ENCODE assay signal across 8 mouse cellular contexts in genomic region chr17:23829064-23829619, GRCm38 (mm10). TPM values are rescaled to one million over a fixed set of nuclear protein-coding genes. Genes with fewer than 3 reads are reported as not detected.
DNase-seq lines count a peak whose midpoint lies in the region; ATAC-seq and TF ChIP-seq lines count a peak whose summit lies in the region.

Gene Elob (minus strand): TSS chr17:23829136.

- peak within 1 kb of the TSS; percentile 93 for H3K9ac ChIP-seq in embryonic facial prominence, embryonic 13.5 days
- H3K9ac ChIP-seq in limb, embryonic 12.5 days (replicated peaks) = peak within 1 kb of the TSS; percentile 91
- H3K9ac ChIP-seq in midbrain, embryonic 15.5 days = peak within 1 kb of the TSS; percentile 91

- peak; percentile 30 for TF ChIP-seq POLR2A in kidney, adult 2 months (IDR thresholded peaks at IDR 0.05; ENCODE audit: low read depth, low read length)
- peak; percentile 11; the same call in 1 of the 2 replicates for TF ChIP-seq POLR2A in spleen, adult 2 months (IDR thresholded peaks at IDR 0.05; ENCODE audit: low read depth, low read length)

- peak within 1 kb of the TSS; percentile 87 for H3K4me3 ChIP-seq in embryonic facial prominence, embryonic 13.5 days
- peak within 1 kb of the TSS; percentile 78 for H3K4me3 ChIP-seq in kidney, adult 2 months (ENCODE audit: insufficient read depth, low read depth, low read length)
- H3K4me3 ChIP-seq in limb, embryonic 12.5 days (replicated peaks) = peak within 1 kb of the TSS; percentile 82
- peak within 1 kb of the TSS; percentile 95 for H3K4me3 ChIP-seq in midbrain, embryonic 15.5 days
- peak within 1 kb of the TSS; percentile 73 for H3K4me3 ChIP-seq in spleen, adult 2 months (ENCODE audit: extremely low read depth, insufficient read depth, insufficient read length)

- under 1% methylated on average over 36 of the region's 42 CpGs for WGBS in embryonic facial prominence, embryonic 13.5 days
- under 1% methylated on average over 37 of the region's 42 CpGs for WGBS in kidney, adult 2 months
- 2% methylated on average over 28 of the region's 42 CpGs for WGBS in limb, embryonic 12.5 days
- under 1% methylated on average over 32 of the region's 42 CpGs for WGBS in midbrain, embryonic 15.5 days
- WGBS in spleen, adult 2 months = 2% methylated on average over 31 of the region's 42 CpGs

- H3K27me3 ChIP-seq in embryonic facial prominence, embryonic 13.5 days = peaks cover 27% of the 10 kb centered on the region
- no peaks in the 10 kb centered on the region for H3K27me3 ChIP-seq in kidney, adult 2 months (replicated peaks; ENCODE audit: control insufficient read depth, insufficient read depth, low read length)
- peaks cover 18% of the 10 kb centered on the region for H3K27me3 ChIP-seq in limb, embryonic 12.5 days
- H3K27me3 ChIP-seq in midbrain, embryonic 15.5 days (replicated peaks) = 0 out of 2 replicates have a peak, but pooled peaks cover 6% of the 10 kb centered on the region
- no peaks in the 10 kb centered on the region for H3K27me3 ChIP-seq in spleen, adult 2 months (ENCODE audit: control insufficient read depth, insufficient read depth, low read length)

- peak within 1 kb of the TSS; percentile 95 for H3K27ac ChIP-seq in embryonic facial prominence, embryonic 13.5 days
- H3K27ac ChIP-seq in kidney, adult 2 months (ENCODE audit: insufficient read depth, low read depth, low read length) = peak within 1 kb of the TSS; percentile 96
- H3K27ac ChIP-seq in limb, embryonic 12.5 days = peak within 1 kb of the TSS; percentile 95
- H3K27ac ChIP-seq in midbrain, embryonic 15.5 days = peak within 1 kb of the TSS; percentile 91
- H3K27ac ChIP-seq in spleen, adult 2 months (ENCODE audit: insufficient read depth, low read length) = peak within 1 kb of the TSS; percentile 95

- H3K4me1 ChIP-seq in embryonic facial prominence, embryonic 13.5 days = peaks cover 20% of the 10 kb centered on the region
- peaks cover 3% of the 10 kb centered on the region; the same call in 1 of the 2 replicates for H3K4me1 ChIP-seq in kidney, adult 2 months (ENCODE audit: control insufficient read depth, insufficient read depth, low read length)
- peaks cover 23% of the 10 kb centered on the region for H3K4me1 ChIP-seq in limb, embryonic 12.5 days (replicated peaks)
- peaks cover 20% of the 10 kb centered on the region for H3K4me1 ChIP-seq in midbrain, embryonic 15.5 days
- no peaks in the 10 kb centered on the region; the same call in 1 of the 2 replicates for H3K4me1 ChIP-seq in spleen, adult 2 months (ENCODE audit: control insufficient read depth, insufficient read depth, insufficient read length)

- peaks cover 32% of the 10 kb centered on the region for H3K36me3 ChIP-seq in embryonic facial prominence, embryonic 13.5 days
- no peaks in the 10 kb centered on the region for H3K36me3 ChIP-seq in kidney, adult 2 months (ENCODE audit: control insufficient read depth, insufficient read depth, low read length)
- peaks cover 30% of the 10 kb centered on the region for H3K36me3 ChIP-seq in limb, embryonic 12.5 days
- peaks cover 28% of the 10 kb centered on the region for H3K36me3 ChIP-seq in midbrain, embryonic 15.5 days (replicated peaks)
- H3K36me3 ChIP-seq in spleen, adult 2 months (ENCODE audit: control insufficient read depth, insufficient read depth, low read length) = peaks cover 16% of the 10 kb centered on the region

- peak; percentile 91 for ATAC-seq in embryonic facial prominence, embryonic 13.5 days (ENCODE audit: insufficient number of reproducible peaks, insufficient read depth, low FRiP score, low TSS enrichment, low read depth)
- peak; percentile 91 for ATAC-seq in limb, embryonic 12.5 days (ENCODE audit: insufficient number of reproducible peaks, insufficient read depth, low FRiP score, low TSS enrichment, low read depth)
- ATAC-seq in midbrain, embryonic 15.5 days (replicated peaks) = peak; percentile 96

- peak; percentile 63 for TF ChIP-seq CTCF in kidney, adult 2 months (conservative IDR thresholded peaks at IDR 0.05; ENCODE audit: insufficient read depth, insufficient read length, low read depth, low read length)
- peak; percentile 21; the same call in 1 of the 2 replicates for TF ChIP-seq CTCF in spleen, adult 2 months (IDR thresholded peaks at IDR 0.05; ENCODE audit: extremely low read depth, insufficient read depth, insufficient read length, insufficient replicate concordance)

- peak; percentile 68 to 73 for DNase-seq in urinary bladder, adult 18-20 months (ENCODE audit: low spot score in 2 of 2)
- DNase-seq in urinary bladder, postnatal 10 days (ENCODE audit: low spot score) = no peak
- peak; percentile 90 to 92 for DNase-seq in heart, adult 18-20 months
- peak; percentile 92 for DNase-seq in kidney, adult 2 months
- DNase-seq in spleen, adult 2 months (ENCODE audit: low read depth in 1 of 2, low spot score in 2 of 2) = peak; percentile 79 to 83

- H3K9me3 ChIP-seq in embryonic facial prominence, embryonic 13.5 days = no peaks in the 10 kb centered on the region
- H3K9me3 ChIP-seq in limb, embryonic 12.5 days = no peaks in the 10 kb centered on the region
- H3K9me3 ChIP-seq in midbrain, embryonic 15.5 days = no peaks in the 10 kb centered on the region

- H3K4me2 ChIP-seq in embryonic facial prominence, embryonic 13.5 days = peak within 1 kb of the TSS; percentile 71
- H3K4me2 ChIP-seq in limb, embryonic 12.5 days = peak within 1 kb of the TSS; percentile 71
- peak within 1 kb of the TSS; percentile 81 for H3K4me2 ChIP-seq in midbrain, embryonic 15.5 days

RNA-seq across cellular contexts. Expression of gene Elob, which starts in this region (rescaled TPM):
- 1,169 and 1,240 TPM in 2 replicates for polyA plus RNA-seq in embryonic facial prominence, embryonic 13.5 days (2015; fragmentation: Nextera tagmentation; extraction: Ambion mirVana)
- 100 to 1,000 TPM; 357 to 360 TPM for total RNA-seq in heart, adult 18-20 months (2021)
- 687 and 762 TPM in 2 replicates for polyA plus RNA-seq in kidney, adult 2 months (2012; rRNA removed)
- polyA plus RNA-seq in limb, embryonic 12.5 days (2016; fragmentation: Nextera tagmentation; extraction: Ambion mirVana) = 1,179 and 1,231 TPM in 2 replicates
- polyA plus RNA-seq in midbrain, embryonic 15.5 days (2015; fragmentation: Nextera tagmentation; extraction: Ambion mirVana) = 1,171 and 1,223 TPM in 2 replicates
- polyA plus RNA-seq in spleen, adult 2 months (2012; rRNA removed) = 237 and 329 TPM in 2 replicates
